Mouse (Mus musculus): ENCODE results near the gene Itk.

Itk gene

GRCm38 (mm10) chr11:46360991-46361665 lies 28.2 kb downstream of the Itk start:
- no peak for DNase-seq (ENCODE audit: low spot score in 2 of 2)

GRCm38 (mm10) chr11:46358369-46358768 lies 30.9 kb downstream of the Itk start:
- no peak for DNase-seq (ENCODE audit: low spot score in 2 of 2)

GRCm38 (mm10) chr11:46349681-46350410 lies 39.5 kb downstream of the Itk start:
- DNase-seq (ENCODE audit: low spot score in 2 of 2), result no peak

GRCm38 (mm10) chr11:46348416-46348815 lies 40.9 kb downstream of the Itk start:
- DNase-seq (ENCODE audit: low spot score in 2 of 2), result no peak

GRCm38 (mm10) chr11:46347756-46348155 lies 41.6 kb downstream of the Itk start:
- no peak for DNase-seq (ENCODE audit: low spot score in 2 of 2)

GRCm38 (mm10) chr11:46343886-46344546 lies 45.3 kb downstream of the Itk start:
- no peak for DNase-seq (ENCODE audit: low spot score in 2 of 2)

GRCm38 (mm10) chr11:46341960-46342359 lies 47.4 kb downstream of the Itk start:
- DNase-seq (ENCODE audit: low spot score in 2 of 2), result peak in 1 of 2 experiments; percentile 26

GRCm38 (mm10) chr11:46336020-46336419 lies 53.3 kb downstream of the Itk start:
- DNase-seq (ENCODE audit: low spot score in 2 of 2), result no peak

GRCm38 (mm10) chr11:46332217-46332616 lies 57.1 kb downstream of the Itk start:
- DNase-seq (ENCODE audit: low spot score in 2 of 2), result no peak

GRCm38 (mm10) chr11:46326271-46327015 lies 62.9 kb downstream of the Itk start:
- DNase-seq (ENCODE audit: low spot score in 2 of 2), result no peak

- DNase-seq (ENCODE audit: low spot score in 2 of 2), result no peak
These were observed 67.8 kb downstream of the Itk start for GRCm38 (mm10) chr11:46321559-46321958.

GRCm38 (mm10) chr11:46314534-46314933 lies 74.8 kb downstream of the Itk start:
- DNase-seq (ENCODE audit: low spot score in 2 of 2), result no peak

- DNase-seq (ENCODE audit: low spot score in 2 of 2), result no peak
These were observed 75.5 kb downstream of the Itk start for GRCm38 (mm10) chr11:46313851-46314250.

GRCm38 (mm10) chr11:46312523-46313035 lies 76.7 kb downstream of the Itk start, which contains the start of gene Cyfip2:
TSS of gene Cyfip2 (minus strand) at chr11:46312859.
- peak in 1 of 2 experiments; percentile 35 for DNase-seq (ENCODE audit: low spot score in 2 of 2)

GRCm38 (mm10) chr11:46311703-46312522 lies 77.4 kb downstream of the Itk start:
- DNase-seq (ENCODE audit: low spot score in 2 of 2), result no peak

GRCm38 (mm10) chr11:46311181-46311702 lies 78.1 kb downstream of the Itk start:
- no peak for DNase-seq (ENCODE audit: low spot score in 2 of 2)

- DNase-seq (ENCODE audit: low spot score in 2 of 2), result no peak
These were observed 78.7 kb downstream of the Itk start for GRCm38 (mm10) chr11:46310647-46311063.

- no peak for DNase-seq (ENCODE audit: low spot score in 2 of 2)
These were observed 79.3 kb downstream of the Itk start for GRCm38 (mm10) chr11:46309808-46310555.

- DNase-seq (ENCODE audit: low spot score in 2 of 2), result no peak
These were observed 80.1 kb downstream of the Itk start for GRCm38 (mm10) chr11:46309111-46309741.

All from heart, adult 9 months (tissue).